Mouse (Mus musculus): ENCODE data around the gene Sptbn1. TPM values are rescaled to one million over a fixed set of nuclear protein-coding genes. Genes with fewer than 3 reads are reported as not detected.

Sptbn1 gene
- polyA plus RNA-seq, 1 experiment = 43.1 TPM

DNA sequence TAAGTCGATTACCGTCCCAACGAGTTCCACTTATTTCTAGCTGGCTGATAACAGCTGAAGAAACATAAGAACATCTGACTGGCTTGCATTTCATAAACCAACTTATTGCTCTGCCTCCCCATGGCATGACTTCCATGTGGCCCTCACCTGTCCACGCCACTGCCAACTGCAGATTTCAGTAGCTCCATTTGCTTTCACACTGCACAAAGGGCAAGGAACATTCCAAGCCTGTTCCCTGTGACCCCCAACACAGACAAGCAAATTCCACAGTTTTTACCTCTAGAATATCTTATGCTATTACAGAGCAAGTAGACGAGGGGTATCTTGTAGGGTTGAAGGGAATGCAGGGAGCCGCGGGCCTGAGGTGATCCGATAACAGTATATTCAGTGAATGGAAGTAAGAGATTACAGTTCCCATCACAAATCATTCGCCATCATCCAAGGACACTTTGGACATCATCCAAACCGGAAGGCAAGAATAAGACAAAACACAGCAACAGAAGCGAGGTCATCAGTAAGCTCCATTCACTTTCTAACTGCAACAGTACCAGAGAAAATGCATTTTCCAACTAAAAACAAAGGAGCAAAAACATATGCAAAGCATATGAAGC is 16.6 kb downstream of the Sptbn1 start:
- H3K4me3 ChIP-seq (ENCODE audit: low read depth, low read length) = no peak overlapping the region
- H3K27me3 ChIP-seq (ENCODE audit: control insufficient read depth, insufficient read depth, low read length) = no peaks in the 10 kb centered on the region
- no peaks in the 10 kb centered on the region; the same call in 1 of the 2 replicates for H3K4me1 ChIP-seq (ENCODE audit: control insufficient read depth, insufficient read depth, insufficient read length, low read length)
- no peak overlapping the region for H3K27ac ChIP-seq (ENCODE audit: insufficient read depth, low read depth, low read length)
- H3K36me3 ChIP-seq (ENCODE audit: control insufficient read depth, insufficient read depth, low read length) = no peaks in the 10 kb centered on the region
- TF ChIP-seq POLR2A (IDR thresholded peaks at IDR 0.05; ENCODE audit: low read depth, low read length) (no peak), CTCF (IDR thresholded peaks at IDR 0.05; ENCODE audit: extremely low read depth, insufficient read length, insufficient replicate concordance, low read depth, low read length) (no peak)
- 81% methylated on average over 11 of the region's 11 CpGs for WGBS

- Histone ChIP-seq H3K36me3 (ENCODE audit: control insufficient read depth, insufficient read depth, low read length) (no peaks in the 10 kb centered on the region), H3K27me3 (ENCODE audit: control insufficient read depth, insufficient read depth, low read length) (no peaks in the 10 kb centered on the region), H3K4me3 (ENCODE audit: low read depth, low read length) (no peak overlapping the region), H3K4me1 (ENCODE audit: control insufficient read depth, insufficient read depth, insufficient read length, low read length) (peaks cover 5% of the 10 kb centered on the region), H3K27ac (ENCODE audit: insufficient read depth, low read depth, low read length) (no peak overlapping the region)
- WGBS = 81% methylated on average over 4 of the region's 4 CpGs
- TF ChIP-seq CTCF (IDR thresholded peaks at IDR 0.05; ENCODE audit: extremely low read depth, insufficient read length, insufficient replicate concordance, low read depth, low read length) = no peak
- no peak for TF ChIP-seq POLR2A (IDR thresholded peaks at IDR 0.05; ENCODE audit: low read depth, low read length)
These were observed 18.4 kb downstream of the Sptbn1 start for GRCm38 (mm10) chr11:30249452-30250016.

GRCm38 (mm10) chr11:30247106-30247505 is 20.9 kb downstream of the Sptbn1 start:
- Histone ChIP-seq H3K4me1 (ENCODE audit: control insufficient read depth, insufficient read depth, insufficient read length, low read length) (peaks cover 5% of the 10 kb centered on the region), H3K27ac (ENCODE audit: insufficient read depth, low read depth, low read length) (no peak overlapping the region), H3K27me3 (ENCODE audit: control insufficient read depth, insufficient read depth, low read length) (no peaks in the 10 kb centered on the region), H3K4me3 (ENCODE audit: low read depth, low read length) (no peak overlapping the region), H3K36me3 (ENCODE audit: control insufficient read depth, insufficient read depth, low read length) (no peaks in the 10 kb centered on the region)
- TF ChIP-seq CTCF (IDR thresholded peaks at IDR 0.05; ENCODE audit: extremely low read depth, insufficient read length, insufficient replicate concordance, low read depth, low read length) (no peak), POLR2A (IDR thresholded peaks at IDR 0.05; ENCODE audit: low read depth, low read length) (no peak)
- WGBS = 56% methylated on average over 1 of the region's 1 CpGs

DNA sequence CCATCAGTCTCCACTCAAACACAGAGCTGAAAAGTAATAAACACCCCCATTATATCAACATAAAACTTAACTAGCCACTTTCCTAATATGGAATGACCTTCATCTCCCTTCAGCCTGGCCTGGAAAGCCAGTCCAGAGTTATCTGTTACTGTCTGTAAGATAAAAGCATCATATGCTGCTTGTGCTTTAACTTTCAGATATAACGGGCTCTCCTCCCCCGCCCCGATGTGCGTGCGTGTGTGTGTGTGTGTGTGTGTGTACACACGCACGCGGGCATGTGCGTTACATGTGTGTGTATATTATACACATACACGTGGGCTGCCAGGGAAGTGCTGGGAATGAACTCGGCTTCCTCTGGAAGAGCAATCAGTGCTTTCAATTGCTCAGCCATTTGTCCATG is 21.8 kb downstream of the Sptbn1 start:
- TF ChIP-seq CTCF (IDR thresholded peaks at IDR 0.05; ENCODE audit: extremely low read depth, insufficient read length, insufficient replicate concordance, low read depth, low read length) (no peak), POLR2A (IDR thresholded peaks at IDR 0.05; ENCODE audit: low read depth, low read length) (no peak)
- Histone ChIP-seq H3K27ac (ENCODE audit: insufficient read depth, low read depth, low read length) (no peak overlapping the region), H3K36me3 (ENCODE audit: control insufficient read depth, insufficient read depth, low read length) (no peaks in the 10 kb centered on the region), H3K4me1 (ENCODE audit: control insufficient read depth, insufficient read depth, insufficient read length, low read length) (peaks cover 5% of the 10 kb centered on the region), H3K27me3 (ENCODE audit: control insufficient read depth, insufficient read depth, low read length) (no peaks in the 10 kb centered on the region), H3K4me3 (ENCODE audit: low read depth, low read length) (no peak overlapping the region)
- WGBS = 45% methylated on average over 11 of the region's 11 CpGs

- peaks cover 5% of the 10 kb centered on the region for H3K4me1 ChIP-seq (ENCODE audit: control insufficient read depth, insufficient read depth, insufficient read length, low read length)
- no peaks in the 10 kb centered on the region for H3K36me3 ChIP-seq (ENCODE audit: control insufficient read depth, insufficient read depth, low read length)
- 41% methylated on average over 1 of the region's 1 CpGs for WGBS
These were observed 23.8 kb downstream of the Sptbn1 start for GRCm38 (mm10) chr11:30244172-30244571.

GRCm38 (mm10) chr11:30243591-30243990 is 24.4 kb downstream of the Sptbn1 start:
- no peaks in the 10 kb centered on the region for H3K36me3 ChIP-seq (ENCODE audit: control insufficient read depth, insufficient read depth, low read length)
- no peak overlapping the region for H3K4me3 ChIP-seq (ENCODE audit: low read depth, low read length)
- no peak overlapping the region for H3K27ac ChIP-seq (ENCODE audit: insufficient read depth, low read depth, low read length)
- H3K4me1 ChIP-seq (ENCODE audit: control insufficient read depth, insufficient read depth, insufficient read length, low read length) = peaks cover 5% of the 10 kb centered on the region
- no peaks in the 10 kb centered on the region for H3K27me3 ChIP-seq (ENCODE audit: control insufficient read depth, insufficient read depth, low read length)
- no peak for TF ChIP-seq POLR2A (IDR thresholded peaks at IDR 0.05; ENCODE audit: low read depth, low read length)
- TF ChIP-seq CTCF (IDR thresholded peaks at IDR 0.05; ENCODE audit: extremely low read depth, insufficient read length, insufficient replicate concordance, low read depth, low read length) = no peak
- WGBS = 55% methylated on average over 3 of the region's 3 CpGs

More at GRCm38 (mm10) chr11:30244172-30244571, 23.8 kb downstream of the Sptbn1 start:
- H3K27ac ChIP-seq (ENCODE audit: insufficient read depth, low read depth, low read length) = no peak overlapping the region
- no peaks in the 10 kb centered on the region for H3K27me3 ChIP-seq (ENCODE audit: control insufficient read depth, insufficient read depth, low read length)
- H3K4me3 ChIP-seq (ENCODE audit: low read depth, low read length) = no peak overlapping the region
- TF ChIP-seq CTCF (IDR thresholded peaks at IDR 0.05; ENCODE audit: extremely low read depth, insufficient read length, insufficient replicate concordance, low read depth, low read length) = no peak
- no peak for TF ChIP-seq POLR2A (IDR thresholded peaks at IDR 0.05; ENCODE audit: low read depth, low read length)

- no peaks in the 10 kb centered on the region for H3K27me3 ChIP-seq (ENCODE audit: control insufficient read depth, insufficient read depth, low read length)
- no peaks in the 10 kb centered on the region for H3K36me3 ChIP-seq (ENCODE audit: control insufficient read depth, insufficient read depth, low read length)
- TF ChIP-seq CTCF (IDR thresholded peaks at IDR 0.05; ENCODE audit: extremely low read depth, insufficient read length, insufficient replicate concordance, low read depth, low read length) = no peak
- TF ChIP-seq POLR2A (IDR thresholded peaks at IDR 0.05; ENCODE audit: low read depth, low read length) = no peak
- peaks cover 3% of the 10 kb centered on the region; the same call in 1 of the 2 replicates for H3K4me1 ChIP-seq (ENCODE audit: control insufficient read depth, insufficient read depth, insufficient read length, low read length)
- H3K4me3 ChIP-seq (ENCODE audit: low read depth, low read length) = no peak overlapping the region
- WGBS = 43% methylated on average over 3 of the region's 3 CpGs
- no peak overlapping the region for H3K27ac ChIP-seq (ENCODE audit: insufficient read depth, low read depth, low read length)
These were observed 27.1 kb downstream of the Sptbn1 start for GRCm38 (mm10) chr11:30240861-30241260.

Measured in small intestine, adult 2 months (tissue).